ENCODE assay signal across 27 mouse cellular contexts in genomic region chr2:110709436-110709835, GRCm38 (mm10). TPM values are rescaled to one million over a fixed set of nuclear protein-coding genes. Genes with fewer than 3 reads are reported as not detected.
DNase-seq lines count a peak whose midpoint lies in the region; ATAC-seq and TF ChIP-seq lines count a peak whose summit lies in the region.
"Had no signal": no experiment of that assay in that cellular context is flagged by ENCODE, and none has a peak within 500 bp of the region (broad histone marks: within the 10 kb centered on the region; RNA-seq: fewer than 3 reads in every experiment).

No protein-coding gene starts in this region.

- TF ChIP-seq CTCF in layer of hippocampus, adult 2 months (conservative IDR thresholded peaks at IDR 0.05), result no peak
- TF ChIP-seq CTCF in cortical plate, adult 2 months (IDR thresholded peaks at IDR 0.05; ENCODE audit: extremely low read depth, insufficient read depth, low read length), result no peak

- no peak overlapping the region for H3K4me2 ChIP-seq in kidney, embryonic 14.5 days (replicated peaks; ENCODE audit: low read depth, low read length)
- H3K4me2 ChIP-seq: heart, embryonic 11.5 days; hindbrain, embryonic 13.5 days had no signal

- H3K27ac ChIP-seq in layer of hippocampus, adult 2 months, result 0 out of 2 replicates have a peak overlapping the region, but pooled peaks have one; percentile 36
- H3K27ac ChIP-seq in cortical plate, adult 2 months (ENCODE audit: insufficient read depth, low read length), result peak overlapping the region; percentile 92
- H3K27ac ChIP-seq in kidney, embryonic 14.5 days (ENCODE audit: low read depth, low read length), result no peak overlapping the region
- H3K27ac ChIP-seq: hindbrain, embryonic 10.5 days; hindbrain, embryonic 13.5 days had no signal

- DNase-seq in layer of hippocampus, adult 2 months (ENCODE audit: low spot score in 2 of 2), result no peak
- no peak for DNase-seq in layer of hippocampus, adult 8-10 months (ENCODE audit: low spot score in 2 of 2)
- DNase-seq in right cerebral cortex, postnatal 25 days, result peak; percentile 12
- no peak for DNase-seq in right cerebral cortex, postnatal 4 days
- DNase-seq in telencephalon, adult 2 months (ENCODE audit: low read depth, low spot score), result peak; percentile 31
- no peak for DNase-seq in B cell, adult 2 months
- DNase-seq: cerebellum, adult 11 months; cerebellum, adult 9-11 months; embryo, embryonic 11 days; forebrain, postnatal 0 days had no signal

- no peaks in the 10 kb centered on the region for H3K27me3 ChIP-seq in kidney, embryonic 14.5 days (ENCODE audit: control insufficient read depth, insufficient read depth, low read length)
- H3K27me3 ChIP-seq: hindbrain, embryonic 13.5 days had no signal

- no peaks in the 10 kb centered on the region for H3K9me3 ChIP-seq in kidney, embryonic 14.5 days (ENCODE audit: control insufficient read depth, low read length)
- H3K9me3 ChIP-seq: hindbrain, embryonic 10.5 days; hindbrain, embryonic 13.5 days had no signal

- no peak for TF ChIP-seq POLR2A in cortical plate, adult 2 months (IDR thresholded peaks at IDR 0.05; ENCODE audit: extremely low read depth, insufficient read depth, low read length)

- H3K4me3 ChIP-seq in layer of hippocampus, adult 2 months, result no peak overlapping the region
- no peak overlapping the region for H3K4me3 ChIP-seq in cortical plate, adult 2 months (ENCODE audit: insufficient read depth, low read length)
- no peak overlapping the region for H3K4me3 ChIP-seq in kidney, embryonic 14.5 days (ENCODE audit: low read length)
- H3K4me3 ChIP-seq: hindbrain, embryonic 10.5 days; hindbrain, embryonic 13.5 days had no signal

- no peak overlapping the region for H3K9ac ChIP-seq in kidney, embryonic 14.5 days (ENCODE audit: low read depth, low read length)
- H3K9ac ChIP-seq: forebrain, postnatal 0 days; hindbrain, embryonic 13.5 days had no signal

- peaks cover 4% of the 10 kb centered on the region for H3K4me1 ChIP-seq in cortical plate, adult 2 months (ENCODE audit: control insufficient read depth, insufficient read depth, low read length)
- H3K4me1 ChIP-seq in kidney, embryonic 14.5 days (ENCODE audit: control insufficient read depth, insufficient read depth, low read length), result no peaks in the 10 kb centered on the region
- H3K4me1 ChIP-seq: hindbrain, embryonic 10.5 days; hindbrain, embryonic 13.5 days had no signal

- no peaks in the 10 kb centered on the region for H3K36me3 ChIP-seq in kidney, embryonic 14.5 days (ENCODE audit: control insufficient read depth, insufficient read depth, low read length)
- H3K36me3 ChIP-seq: hindbrain, embryonic 10.5 days; hindbrain, embryonic 13.5 days had no signal

- no peak for ATAC-seq in kidney, embryonic 14.5 days (ENCODE audit: low FRiP score, low TSS enrichment)
- ATAC-seq: forebrain, embryonic 14.5 days; forebrain, postnatal 0 days; hindbrain, embryonic 16.5 days had no signal

- WGBS in kidney, embryonic 14.5 days, result 96% methylated on average over 3 of the region's 3 CpGs

RNA-seq across cellular contexts. Expression of gene Muc15, which starts 11.7 kb away (rescaled TPM):
- not detected for total RNA-seq in layer of hippocampus, adult 2 months (2021)
- not detected for total RNA-seq in layer of hippocampus, adult 8-10 months (2022)
- 0.23 and 0.29 TPM in 2 replicates for polyA plus RNA-seq in cortical plate, adult 2 months (2012; rRNA removed)
- polyA plus RNA-seq in kidney, embryonic 14.5 days (2014; fragmentation: Nextera tagmentation; extraction: Ambion mirVana), result 0.09 TPM in 1 of 2 replicates, not detected in the other
- total RNA-seq: adrenal gland, adult 18-20 months; adrenal gland, postnatal 10 days; adrenal gland, postnatal 36 days; common myeloid progenitor, adult 5-6 weeks; ES-E14; heart, adult 8-10 months; heart, postnatal 25 days had no signal
- polyA plus RNA-seq: heart, embryonic 11.5 days; heart, embryonic 14.5 days; heart, postnatal 0 days; hindbrain, embryonic 13.5 days; Patski had no signal

Comparison
In these comparisons a context has a peak if more than half of its experiments do, and no peak if none do; other contexts are left out.
1. DNase-seq: peak in right cerebral cortex, postnatal 25 days (single experiment) and telencephalon, adult 2 months (single experiment); none in layer of hippocampus, adult 2 months (0 of 2), layer of hippocampus, adult 8-10 months (0 of 2), right cerebral cortex, postnatal 4 days (single experiment) and B cell, adult 2 months (0 of 2).